Mouse (Mus musculus): Measurements from ENCODE around the gene Vmn1r64.

DNA sequence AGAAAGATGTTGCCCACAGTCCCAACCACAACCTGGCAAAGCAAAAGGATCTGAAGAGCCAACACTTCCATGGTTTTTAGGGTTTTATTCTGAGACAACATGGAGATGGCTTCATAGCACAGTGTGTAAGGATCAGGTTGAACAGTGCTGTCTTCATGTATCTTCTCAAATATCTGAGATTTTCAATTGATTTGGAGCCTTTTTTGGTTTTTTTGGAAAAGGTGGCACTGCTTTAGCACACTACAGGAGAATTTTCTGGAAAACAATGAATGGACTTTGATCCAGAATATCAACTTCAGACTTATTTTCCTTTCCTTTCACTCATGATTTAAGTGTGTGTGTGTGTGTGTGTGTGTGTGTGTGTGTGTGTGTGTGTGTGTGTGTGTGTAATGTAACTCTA lies at the start of gene Vmn1r64:
- TF ChIP-seq MYOD1 (IDR thresholded peaks at IDR 0.05; ENCODE audit: control insufficient read depth in 1 of 3, insufficient read length in 2 of 3, low read depth in 2 of 3) (no peak), POLR2A (IDR thresholded peaks at IDR 0.05; ENCODE audit: insufficient read length, low read depth) (no peak), CEBPB (IDR thresholded peaks at IDR 0.05; ENCODE audit: insufficient read depth, poor library complexity, severe bottlenecking) (no peak), MAX (IDR thresholded peaks at IDR 0.05; ENCODE audit: low read depth) (no peak), USF1 (IDR thresholded peaks at IDR 0.05; ENCODE audit: low read depth) (no peak), E2F4 (IDR thresholded peaks at IDR 0.05; ENCODE audit: insufficient read depth) (no peak), TCF12 (IDR thresholded peaks at IDR 0.05; ENCODE audit: insufficient read depth, poor library complexity, severe bottlenecking) (no peak), TCF3 (IDR thresholded peaks at IDR 0.05; ENCODE audit: insufficient read length, low read depth) (no peak), POLR2AphosphoS2 (IDR thresholded peaks at IDR 0.05; ENCODE audit: insufficient read length, low read depth) (no peak), REST (IDR thresholded peaks at IDR 0.05; ENCODE audit: insufficient read depth, insufficient read length) (no peak), MYOG (IDR thresholded peaks at IDR 0.05; ENCODE audit: control insufficient read depth in 1 of 3, insufficient read depth in 1 of 3, insufficient read length in 2 of 3, low read depth in 2 of 3) (no peak), SRF (IDR thresholded peaks at IDR 0.05; ENCODE audit: control insufficient read depth, insufficient read length, low read depth) (no peak)

Data from myocyte (in vitro differentiated cells).